Mouse (Mus musculus): ENCODE results near the gene Impg1. TPM values are rescaled to one million over a fixed set of nuclear protein-coding genes. Genes with fewer than 3 reads are reported as not detected.

Gene Impg1
- polyA plus RNA-seq, 1 experiment = 0.06 TPM

- DNase-seq (ENCODE audit: extremely low spot score in 1 of 2, low spot score in 1 of 2) = no peak
Observed at GRCm38 (mm10) chr9:80286845-80287244, 178.4 kb downstream of the Impg1 start.

- no peak for DNase-seq (ENCODE audit: extremely low spot score in 1 of 2, low spot score in 1 of 2)
Observed at GRCm38 (mm10) chr9:80284539-80285174, 180.6 kb downstream of the Impg1 start.

GRCm38 (mm10) chr9:80282426-80282825 is 182.9 kb downstream of the Impg1 start:
- no peak for DNase-seq (ENCODE audit: extremely low spot score in 1 of 2, low spot score in 1 of 2)

GRCm38 (mm10) chr9:80280724-80281123 is 184.6 kb downstream of the Impg1 start:
- DNase-seq (ENCODE audit: extremely low spot score in 1 of 2, low spot score in 1 of 2) = no peak

GRCm38 (mm10) chr9:80277770-80278169 is 187.5 kb downstream of the Impg1 start:
- no peak for DNase-seq (ENCODE audit: extremely low spot score in 1 of 2, low spot score in 1 of 2)

GRCm38 (mm10) chr9:80277157-80277556 is 188.1 kb downstream of the Impg1 start:
- DNase-seq (ENCODE audit: extremely low spot score in 1 of 2, low spot score in 1 of 2) = no peak

GRCm38 (mm10) chr9:80275772-80276134 is 189.5 kb downstream of the Impg1 start:
- no peak for DNase-seq (ENCODE audit: extremely low spot score in 1 of 2, low spot score in 1 of 2)

- DNase-seq (ENCODE audit: extremely low spot score in 1 of 2, low spot score in 1 of 2) = no peak
Observed at GRCm38 (mm10) chr9:80275053-80275771, 190.1 kb downstream of the Impg1 start.

GRCm38 (mm10) chr9:80272951-80273350 is 192.3 kb downstream of the Impg1 start:
- DNase-seq (ENCODE audit: extremely low spot score in 1 of 2, low spot score in 1 of 2) = no peak

- DNase-seq (ENCODE audit: extremely low spot score in 1 of 2, low spot score in 1 of 2) = peak in 1 of 2 experiments; percentile 21
Observed at GRCm38 (mm10) chr9:80269596-80269995, 195.7 kb downstream of the Impg1 start.

- no peak for DNase-seq (ENCODE audit: extremely low spot score in 1 of 2, low spot score in 1 of 2)
Observed at GRCm38 (mm10) chr9:80266507-80266906, 198.8 kb downstream of the Impg1 start.

- no peak for DNase-seq (ENCODE audit: extremely low spot score in 1 of 2, low spot score in 1 of 2)
Observed at GRCm38 (mm10) chr9:80266086-80266485, 199.2 kb downstream of the Impg1 start.
